Mouse (Mus musculus) heart, postnatal 25 days (tissue): Measurements from ENCODE around the gene H1f0. TPM values are rescaled to one million over a fixed set of nuclear protein-coding genes. Genes with fewer than 3 reads are reported as not detected.
"Not testable (repeated sequence)": the region's sequence is repeated elsewhere in the genome, so short reads cannot be mapped to it uniquely, and the experiment has no call there.

Experiments
- DNase-seq: peaks from one replicate; pipeline ENCODE4 v3.0.0; 2022; ENCODE audit warnings: low spot score
- intact Hi-C: fragments of 180-260 bp; cut with DNase I; formaldehyde crosslinking; loops from one replicate; pipeline ENCODE4 v1.15.1; 2025
- total RNA-seq, 2 experiments: library from RNA; stranded (reverse); gene quantifications; 2 replicates each; pipeline ENCODE4 v1.2.3; 2021

The H1f0 gene
- total RNA-seq, 2 experiments from 2014 or later = 95.9 to 98.4 TPM

DNA sequence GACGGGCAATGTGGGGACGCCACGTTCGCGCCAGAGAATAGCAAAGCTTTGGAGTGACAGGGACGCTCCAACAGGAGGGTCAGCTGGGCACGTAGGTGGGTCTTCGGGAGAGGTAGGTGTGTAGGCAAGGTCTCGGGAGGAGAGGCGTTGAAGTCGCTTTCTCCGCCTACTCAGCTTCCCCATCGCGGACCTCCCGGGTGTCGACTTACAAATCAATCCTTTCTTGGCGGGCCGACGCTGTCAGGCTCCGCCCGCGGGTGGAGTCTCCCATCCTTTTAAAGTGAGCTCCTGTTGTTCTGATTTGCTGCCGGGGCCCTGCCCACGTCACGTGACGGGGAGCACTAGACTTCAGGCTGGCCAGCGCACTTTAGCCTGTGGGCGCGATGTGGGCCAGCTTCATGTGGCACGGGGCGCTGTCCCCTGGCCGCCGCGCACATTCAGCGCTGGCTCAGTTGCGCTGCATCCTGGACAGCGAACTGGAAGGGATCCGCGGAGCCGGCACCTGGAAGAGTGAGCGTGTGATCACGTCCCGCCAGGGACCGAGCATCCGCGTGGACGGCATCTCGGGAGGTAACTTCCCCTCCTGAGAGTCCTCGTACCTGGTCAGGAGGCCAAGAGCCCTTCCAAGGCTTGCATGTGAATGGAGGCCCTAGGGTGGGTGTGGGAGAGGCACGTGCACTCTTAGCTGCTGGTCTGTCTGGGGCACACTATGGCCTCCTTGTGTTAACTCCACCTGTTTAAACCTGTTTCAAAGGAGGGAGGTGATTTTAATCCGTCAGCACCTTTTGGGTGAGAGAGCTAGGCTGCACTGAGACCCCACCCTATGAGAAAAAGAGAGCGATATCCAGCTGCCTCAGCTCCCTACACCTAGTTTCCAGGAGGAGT lies 2.5 kb downstream of the H1f0 start:
- intact Hi-C loops = no loop called here
- peak; percentile 89 for DNase-seq

GRCm38 (mm10) chr15:79031908-79032307 lies 3.7 kb downstream of the H1f0 start:
- intact Hi-C loops, DNase-seq: not testable (repeated sequence)

GRCm38 (mm10) chr15:79037913-79038328 lies 9.7 kb downstream of the H1f0 start:
- intact Hi-C loops = loop anchor here (1.0 to 2.0 kb wide), 3 partner anchors 33 to 110 kb away; partner anchors contain the start of genes 1700088E04Rik and Polr2f
- DNase-seq = no peak

DNA sequence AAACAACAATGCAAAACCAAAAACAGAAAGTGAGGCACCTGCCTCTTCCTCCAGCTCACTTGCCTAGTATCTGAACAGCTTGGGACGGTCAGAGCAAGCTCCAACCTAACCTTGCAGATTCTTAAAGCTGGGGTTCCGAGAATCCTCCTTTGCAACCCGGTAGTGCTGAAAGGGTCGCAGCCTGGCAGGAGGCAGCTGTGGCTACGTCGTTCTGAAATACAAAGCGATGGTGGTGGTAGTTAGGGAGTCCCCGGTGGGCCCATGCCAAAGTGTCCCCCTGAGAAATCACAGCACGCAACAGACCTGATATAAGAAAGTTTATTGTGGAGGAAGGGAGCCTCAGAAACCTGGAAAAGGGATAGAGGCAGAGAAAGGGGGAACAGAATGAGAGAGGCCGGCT lies 10.1 kb downstream of the H1f0 start:
- intact Hi-C loops = no loop called here
- no peak for DNase-seq

DNA sequence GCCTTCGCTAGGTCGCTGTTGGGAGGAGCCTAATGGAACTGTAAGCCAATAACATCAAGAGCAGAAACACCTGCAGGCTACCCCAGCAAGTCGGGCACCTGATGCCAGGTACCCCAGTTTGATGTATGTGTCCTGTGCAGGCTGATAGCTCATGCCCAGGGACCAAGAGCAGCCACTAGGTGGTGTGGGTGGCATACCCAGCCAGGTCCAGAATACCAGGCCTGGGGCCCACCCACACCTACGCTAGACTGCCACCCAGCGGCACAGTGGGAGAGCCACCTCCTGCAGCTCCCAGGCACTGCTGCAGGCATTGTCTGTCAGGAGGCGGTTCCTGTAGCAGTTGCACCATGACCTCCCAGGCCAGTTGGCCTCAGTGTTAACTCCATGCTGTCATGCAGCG lies 10.6 kb downstream of the H1f0 start:
- DNase-seq = peak; percentile 40
- intact Hi-C loops = no loop called here

GRCm38 (mm10) chr15:79040501-79041416 lies 12.5 kb downstream of the H1f0 start:
- intact Hi-C loops = no loop called here
- no peak for DNase-seq

- intact Hi-C loops = no loop called here
Observed at GRCm38 (mm10) chr15:79041585-79041984, 13.3 kb downstream of the H1f0 start, which contains the start of gene Galr3. TSS of gene Galr3 (plus strand) at chr15:79041885.

DNA sequence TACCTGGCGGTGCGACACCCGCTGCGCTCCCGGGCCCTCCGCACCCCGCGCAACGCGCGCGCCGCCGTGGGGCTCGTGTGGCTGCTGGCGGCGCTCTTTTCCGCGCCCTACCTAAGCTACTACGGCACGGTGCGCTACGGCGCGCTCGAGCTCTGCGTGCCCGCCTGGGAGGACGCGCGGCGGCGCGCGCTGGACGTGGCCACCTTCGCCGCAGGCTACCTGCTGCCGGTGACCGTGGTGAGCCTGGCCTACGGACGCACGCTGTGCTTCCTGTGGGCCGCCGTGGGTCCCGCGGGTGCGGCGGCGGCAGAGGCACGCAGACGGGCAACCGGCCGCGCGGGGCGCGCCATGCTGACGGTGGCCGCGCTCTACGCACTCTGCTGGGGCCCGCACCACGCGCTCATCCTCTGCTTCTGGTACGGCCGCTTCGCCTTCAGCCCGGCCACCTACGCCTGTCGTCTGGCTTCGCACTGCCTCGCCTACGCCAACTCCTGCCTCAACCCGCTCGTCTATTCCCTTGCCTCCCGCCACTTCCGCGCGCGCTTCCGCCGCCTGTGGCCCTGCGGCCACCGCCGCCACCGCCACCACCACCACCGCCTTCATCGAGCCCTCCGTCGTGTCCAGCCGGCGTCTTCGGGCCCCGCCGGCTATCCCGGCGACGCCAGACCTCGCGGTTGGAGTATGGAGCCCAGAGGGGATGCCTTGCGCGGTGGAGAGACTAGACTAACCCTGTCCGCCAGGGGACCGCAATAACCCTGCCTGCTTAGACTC lies 14.7 kb downstream of the H1f0 start:
- no peak for DNase-seq
- intact Hi-C loops = no loop called here

More at GRCm38 (mm10) chr15:79041585-79041984, 13.3 kb downstream of the H1f0 start, which contains the start of gene Galr3:
- DNase-seq = no peak

DNA sequence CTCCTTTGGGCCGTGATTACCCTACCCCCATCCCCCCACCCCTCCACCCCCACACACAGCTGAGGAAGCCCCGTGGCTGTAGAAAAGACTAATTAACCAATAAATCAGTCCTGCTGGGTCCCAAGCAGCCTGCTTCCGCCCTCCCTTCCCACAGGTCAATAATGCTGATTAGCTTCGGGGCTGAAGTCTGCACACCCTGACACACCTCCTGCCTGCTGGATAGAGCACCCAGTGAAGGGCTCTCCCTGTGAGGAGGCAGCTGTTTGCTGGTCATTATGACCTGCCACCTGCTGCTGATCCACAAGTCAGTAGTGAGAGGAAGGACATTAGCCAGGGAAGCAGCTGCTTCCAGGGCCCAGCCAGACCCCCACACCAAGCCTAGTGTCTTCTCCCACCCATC lies 16.6 kb downstream of the H1f0 start:
- no peak for DNase-seq
- intact Hi-C loops = no loop called here

DNA sequence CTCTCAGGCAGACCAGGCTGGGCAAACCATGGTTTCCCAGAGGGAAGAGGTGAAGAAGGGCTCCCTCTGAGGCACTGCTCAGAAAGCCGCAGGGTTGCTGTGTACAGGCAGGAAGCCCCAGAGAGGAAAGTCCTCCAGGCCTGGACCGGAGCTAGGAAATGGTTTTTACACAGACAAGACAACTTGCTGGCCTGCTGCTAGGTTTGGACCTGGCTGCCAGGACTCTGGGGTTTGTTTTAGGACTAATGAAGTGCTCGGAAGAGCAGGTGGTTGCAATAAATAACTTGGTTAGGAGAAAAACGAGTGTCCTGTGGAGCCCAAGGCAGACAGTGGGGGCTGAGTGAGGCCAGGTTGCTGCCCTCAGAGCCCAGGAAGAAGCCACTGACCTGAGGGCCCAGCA lies 19.9 kb downstream of the H1f0 start:
- DNase-seq = no peak
- intact Hi-C loops = no loop called here

GRCm38 (mm10) chr15:79050160-79050845 lies 22.1 kb downstream of the H1f0 start:
- intact Hi-C loops = no loop called here
- DNase-seq = no peak

DNA sequence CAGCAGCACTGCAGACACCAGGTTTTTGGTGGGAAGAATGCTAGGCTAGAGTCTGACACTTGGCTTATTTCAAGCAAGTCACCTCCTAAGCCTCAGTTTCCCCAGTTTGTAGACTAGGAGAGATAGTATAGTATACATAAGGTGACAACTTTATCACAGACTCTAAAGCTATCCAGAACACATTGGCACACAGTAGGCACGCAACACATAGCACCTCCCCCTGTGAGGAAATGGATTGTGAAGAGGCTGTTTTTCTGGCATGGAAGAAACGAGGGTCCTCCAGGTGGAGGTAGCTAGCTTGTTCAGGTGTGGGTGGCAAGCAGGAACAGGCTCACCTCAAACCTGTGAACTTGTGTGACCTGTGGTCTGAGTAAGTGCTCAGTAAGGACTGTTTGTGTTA lies 22.7 kb downstream of the H1f0 start:
- no peak for DNase-seq
- intact Hi-C loops = no loop called here

- intact Hi-C loops = no loop called here
- DNase-seq = no peak
Observed at GRCm38 (mm10) chr15:79051461-79052360, 23.5 kb downstream of the H1f0 start.

DNA sequence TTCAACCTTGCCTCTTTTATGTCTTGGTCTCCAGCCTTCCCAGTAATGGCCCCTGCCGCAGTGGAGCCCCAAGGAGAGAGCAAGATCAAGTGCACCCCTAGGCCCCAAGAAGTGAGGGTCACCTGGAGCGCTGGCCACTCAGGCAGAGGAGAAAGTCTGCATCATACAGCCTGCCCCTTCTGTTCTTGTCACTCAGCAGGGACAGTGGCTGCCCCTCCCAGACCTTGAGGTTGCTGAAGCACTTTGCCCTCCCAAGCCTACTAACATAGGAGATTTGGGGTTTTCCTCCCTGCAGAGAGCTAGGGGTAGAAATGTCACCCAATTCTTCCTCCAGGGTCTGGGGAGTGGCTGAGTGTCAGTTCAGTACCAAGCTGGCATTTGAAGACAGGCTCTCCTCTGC lies 24.1 kb downstream of the H1f0 start:
- intact Hi-C loops = no loop called here
- DNase-seq = no peak

DNA sequence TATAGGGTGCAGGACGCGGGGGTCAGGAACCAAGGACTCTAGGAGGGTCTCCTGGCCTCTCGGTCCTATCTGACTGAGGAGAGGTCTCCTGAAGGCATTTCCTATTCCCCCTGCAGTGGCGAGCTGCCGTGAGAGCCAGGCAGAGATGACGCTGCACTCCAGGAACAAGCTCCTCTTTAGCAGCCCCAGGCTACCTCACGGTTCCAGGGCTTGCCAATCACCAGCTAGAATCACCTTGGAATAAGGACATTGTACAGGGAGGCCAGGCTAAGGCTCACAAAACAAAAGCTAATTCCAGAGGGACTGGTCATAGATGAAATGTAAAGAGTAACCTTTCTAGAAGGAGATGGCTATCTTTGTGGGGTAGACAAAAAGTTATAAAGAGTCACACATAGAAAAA lies 28.4 kb downstream of the H1f0 start:
- intact Hi-C loops = no loop called here
- DNase-seq = no peak

DNA sequence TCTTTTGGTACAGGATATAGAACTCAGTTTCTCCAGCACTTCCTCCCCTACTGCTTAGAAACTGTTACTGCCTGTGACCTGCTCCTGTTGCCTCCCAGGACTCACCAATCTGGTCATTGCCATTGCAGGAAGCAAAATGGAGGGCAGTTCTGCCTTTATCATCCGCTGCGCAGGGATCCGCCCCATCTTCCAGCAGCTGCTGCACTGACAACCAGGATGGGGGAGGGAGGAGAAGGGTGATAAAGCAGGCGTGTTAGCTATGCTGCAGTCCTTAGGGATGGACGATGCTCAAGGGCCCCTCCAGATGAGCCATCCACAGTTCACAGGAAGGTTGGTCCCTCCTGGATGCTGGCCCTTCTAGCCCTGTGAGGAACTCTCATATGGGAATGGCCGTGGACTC lies 29.6 kb downstream of the H1f0 start:
- DNase-seq = no peak
- intact Hi-C loops = no loop called here

DNA sequence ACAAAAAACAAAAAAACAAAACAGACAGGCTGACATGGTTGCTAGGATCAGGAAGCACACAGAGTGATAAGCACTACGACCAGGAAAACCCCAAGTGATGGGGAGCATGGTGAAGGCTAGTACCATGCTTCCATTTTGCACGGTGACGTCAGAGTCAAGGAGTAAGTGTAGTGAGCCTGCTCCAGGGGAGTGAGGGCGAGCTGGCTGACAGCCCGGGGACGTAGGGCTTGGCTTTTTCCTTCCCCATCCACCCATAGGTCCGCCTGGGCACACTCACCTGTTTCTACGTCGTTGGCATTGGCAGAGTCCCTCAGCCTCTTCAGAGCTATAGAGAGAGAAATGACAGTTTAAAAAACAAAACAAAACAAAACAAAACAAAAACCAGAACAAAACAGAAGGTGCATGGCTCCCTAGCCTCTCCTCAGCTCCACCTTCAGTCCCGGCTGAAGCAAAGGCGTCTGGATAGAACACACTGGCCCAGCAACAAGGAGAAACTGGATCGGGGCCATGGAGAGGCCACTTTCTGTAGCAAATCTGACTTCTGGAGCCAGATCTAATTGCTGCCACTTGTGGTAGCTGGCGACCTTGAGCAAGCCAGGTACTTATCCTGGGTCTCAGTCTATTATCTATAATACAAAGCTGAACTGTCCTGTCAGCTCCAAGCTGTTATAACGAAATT lies 32.8 kb downstream of the H1f0 start:
- DNase-seq = no peak
- intact Hi-C loops = no loop called here
